Mouse (Mus musculus): ENCODE data around the gene Smco2. TPM values are rescaled to one million over a fixed set of nuclear protein-coding genes. Genes with fewer than 3 reads are reported as not detected.

Smco2 gene
- polyA plus RNA-seq, 1 experiment: not detected

- H3K36me3 ChIP-seq (ENCODE audit: control insufficient read depth, insufficient read depth, low read length): no peaks in the 10 kb centered on the region
- TF ChIP-seq POLR2A (IDR thresholded peaks at IDR 0.05; ENCODE audit: control insufficient read depth, extremely low read depth, insufficient read depth, low read length, poor library complexity) (no peak), CTCF (IDR thresholded peaks at IDR 0.05; ENCODE audit: borderline replicate concordance, control insufficient read depth, extremely low read depth, insufficient read depth, low read length, poor library complexity) (no peak)
- no peak overlapping the region for H3K27ac ChIP-seq (ENCODE audit: control insufficient read depth, insufficient read depth, low read length)
- no peak overlapping the region for H3K4me3 ChIP-seq (ENCODE audit: control insufficient read depth, insufficient read depth, low read length)
- H3K4me1 ChIP-seq (replicated peaks; ENCODE audit: control insufficient read depth, insufficient read depth, low read length): no peaks in the 10 kb centered on the region; the same call in 1 of the 2 replicates
- no peak for DNase-seq
- H3K27me3 ChIP-seq (ENCODE audit: control insufficient read depth, insufficient read depth, low read length): no peaks in the 10 kb centered on the region
- WGBS: 21% methylated on average over 2 of the region's 2 CpGs
Measured at GRCm38 (mm10) chr6:146908801-146909200, 58.9 kb downstream of the Smco2 start.

DNA sequence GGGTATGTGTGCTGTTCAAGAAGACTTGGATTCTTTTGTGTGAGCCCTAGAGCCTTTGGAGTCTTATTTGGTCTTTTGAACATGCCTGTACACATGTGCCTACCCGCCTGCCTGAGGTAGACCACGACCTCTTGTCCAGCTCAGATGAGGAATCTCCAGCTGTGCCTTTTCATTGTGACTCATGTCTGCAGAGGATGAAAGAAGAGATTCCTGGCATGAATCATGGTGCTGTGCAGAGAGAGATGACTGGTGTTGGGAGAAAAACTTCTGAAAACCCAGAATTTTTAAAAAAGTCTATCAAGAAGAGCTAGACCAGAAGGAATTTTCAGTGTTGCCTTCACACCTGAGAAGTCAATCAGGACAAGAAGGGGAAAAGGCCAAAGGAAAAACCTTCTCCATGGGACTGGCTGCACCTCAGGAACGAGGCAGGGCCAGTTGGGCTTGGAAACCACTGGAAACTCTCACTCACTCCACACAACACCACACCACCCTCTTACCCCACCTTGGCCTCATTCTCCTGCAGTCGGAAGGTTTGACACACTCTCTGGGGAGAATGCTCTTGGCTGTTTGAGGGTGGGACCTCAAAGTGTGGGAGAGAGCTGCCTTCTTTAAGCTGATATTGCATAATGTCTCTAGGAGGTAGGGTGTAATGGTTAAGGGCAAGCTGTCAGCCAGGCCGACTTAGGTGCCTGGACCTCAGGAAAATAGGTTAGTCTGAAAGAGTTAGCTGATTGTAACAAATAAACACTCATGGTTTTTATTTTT, 60.0 kb downstream of the Smco2 start:
- no peak overlapping the region for H3K27ac ChIP-seq (ENCODE audit: control insufficient read depth, insufficient read depth, low read length)
- H3K4me3 ChIP-seq (ENCODE audit: control insufficient read depth, insufficient read depth, low read length): no peak overlapping the region
- TF ChIP-seq POLR2A (IDR thresholded peaks at IDR 0.05; ENCODE audit: control insufficient read depth, extremely low read depth, insufficient read depth, low read length, poor library complexity): no peak
- no peak for TF ChIP-seq CTCF (IDR thresholded peaks at IDR 0.05; ENCODE audit: borderline replicate concordance, control insufficient read depth, extremely low read depth, insufficient read depth, low read length, poor library complexity)
- H3K27me3 ChIP-seq (ENCODE audit: control insufficient read depth, insufficient read depth, low read length): no peaks in the 10 kb centered on the region
- 80% methylated on average over 5 of the region's 5 CpGs for WGBS
- H3K4me1 ChIP-seq (replicated peaks; ENCODE audit: control insufficient read depth, insufficient read depth, low read length): no peaks in the 10 kb centered on the region; the same call in 1 of the 2 replicates
- no peaks in the 10 kb centered on the region for H3K36me3 ChIP-seq (ENCODE audit: control insufficient read depth, insufficient read depth, low read length)
- DNase-seq: no peak

DNA sequence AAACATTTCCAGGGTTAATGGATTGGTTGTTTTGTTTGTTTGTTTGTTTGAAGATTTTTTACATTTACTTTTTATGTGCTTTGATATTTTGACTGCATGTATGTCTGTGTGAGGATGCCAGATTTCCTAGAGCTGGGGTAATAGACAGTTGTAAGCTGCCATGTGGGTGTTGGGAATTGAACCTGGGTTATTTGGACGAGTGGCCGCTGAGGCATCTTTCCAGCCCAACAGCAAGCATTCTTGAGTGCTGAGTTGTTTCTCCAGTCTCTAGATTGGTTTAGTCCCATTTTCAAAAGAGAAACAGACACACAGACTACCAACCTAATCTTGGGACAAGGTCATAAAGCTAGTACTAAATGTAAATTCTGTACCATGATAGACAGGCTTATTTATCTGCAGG, 60.9 kb downstream of the Smco2 start:
- DNase-seq: no peak
- TF ChIP-seq CTCF (IDR thresholded peaks at IDR 0.05; ENCODE audit: borderline replicate concordance, control insufficient read depth, extremely low read depth, insufficient read depth, low read length, poor library complexity): no peak
- no peak for TF ChIP-seq POLR2A (IDR thresholded peaks at IDR 0.05; ENCODE audit: control insufficient read depth, extremely low read depth, insufficient read depth, low read length, poor library complexity)
- no peaks in the 10 kb centered on the region for H3K36me3 ChIP-seq (ENCODE audit: control insufficient read depth, insufficient read depth, low read length)
- no peak overlapping the region for H3K27ac ChIP-seq (ENCODE audit: control insufficient read depth, insufficient read depth, low read length)
- H3K27me3 ChIP-seq (ENCODE audit: control insufficient read depth, insufficient read depth, low read length): no peaks in the 10 kb centered on the region
- no peak overlapping the region for H3K4me3 ChIP-seq (ENCODE audit: control insufficient read depth, insufficient read depth, low read length)
- WGBS: 99% methylated on average over 2 of the region's 2 CpGs
- H3K4me1 ChIP-seq (replicated peaks; ENCODE audit: control insufficient read depth, insufficient read depth, low read length): no peaks in the 10 kb centered on the region; the same call in 1 of the 2 replicates

DNA sequence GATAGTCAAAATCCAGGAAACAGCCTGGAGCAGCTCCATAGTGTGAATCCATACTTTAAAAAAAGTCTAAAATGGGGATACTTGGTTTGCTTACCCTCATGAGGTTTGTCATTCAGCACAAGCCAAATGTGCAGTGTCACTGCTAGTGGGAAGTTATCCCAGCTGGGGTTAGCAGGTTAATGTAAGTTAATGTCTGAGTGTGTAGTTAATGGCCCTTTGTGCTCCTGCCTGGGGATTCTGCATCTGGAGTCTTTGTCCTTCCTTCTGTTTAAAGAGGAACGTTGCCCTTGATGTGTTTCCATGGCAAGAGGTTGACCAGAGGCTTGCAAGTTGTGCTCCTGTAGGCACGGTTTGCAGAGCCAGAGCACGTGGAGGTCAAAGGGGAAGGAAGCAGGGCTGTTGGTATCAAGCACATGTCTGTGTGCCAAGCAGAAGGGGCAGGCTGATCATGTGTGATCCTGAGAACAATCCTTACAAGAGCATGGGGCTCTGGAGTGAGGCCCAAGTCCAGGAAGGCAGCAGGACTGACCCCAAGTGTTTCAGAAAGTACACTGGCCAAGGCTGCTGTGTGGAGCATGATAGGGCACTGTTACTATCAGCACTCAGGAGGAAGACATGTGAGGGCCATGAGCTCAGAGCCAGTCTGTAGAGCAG, 63.1 kb downstream of the Smco2 start:
- H3K4me1 ChIP-seq (replicated peaks; ENCODE audit: control insufficient read depth, insufficient read depth, low read length): no peaks in the 10 kb centered on the region; the same call in 1 of the 2 replicates
- TF ChIP-seq CTCF (IDR thresholded peaks at IDR 0.05; ENCODE audit: borderline replicate concordance, control insufficient read depth, extremely low read depth, insufficient read depth, low read length, poor library complexity) (no peak), POLR2A (IDR thresholded peaks at IDR 0.05; ENCODE audit: control insufficient read depth, extremely low read depth, insufficient read depth, low read length, poor library complexity) (no peak)
- H3K4me3 ChIP-seq (ENCODE audit: control insufficient read depth, insufficient read depth, low read length): no peak overlapping the region
- no peaks in the 10 kb centered on the region for H3K36me3 ChIP-seq (ENCODE audit: control insufficient read depth, insufficient read depth, low read length)
- WGBS: 9% methylated on average over 3 of the region's 3 CpGs
- no peak for DNase-seq
- no peak overlapping the region for H3K27ac ChIP-seq (ENCODE audit: control insufficient read depth, insufficient read depth, low read length)
- H3K27me3 ChIP-seq (ENCODE audit: control insufficient read depth, insufficient read depth, low read length): no peaks in the 10 kb centered on the region

GRCm38 (mm10) chr6:146913489-146914198, 63.7 kb downstream of the Smco2 start:
- no peaks in the 10 kb centered on the region for H3K27me3 ChIP-seq (ENCODE audit: control insufficient read depth, insufficient read depth, low read length)
- H3K4me3 ChIP-seq (ENCODE audit: control insufficient read depth, insufficient read depth, low read length): no peak overlapping the region
- DNase-seq: no peak
- no peak overlapping the region for H3K27ac ChIP-seq (ENCODE audit: control insufficient read depth, insufficient read depth, low read length)
- H3K4me1 ChIP-seq (replicated peaks; ENCODE audit: control insufficient read depth, insufficient read depth, low read length): no peaks in the 10 kb centered on the region; the same call in 1 of the 2 replicates
- 73% methylated on average over 4 of the region's 4 CpGs for WGBS
- TF ChIP-seq CTCF (IDR thresholded peaks at IDR 0.05; ENCODE audit: borderline replicate concordance, control insufficient read depth, extremely low read depth, insufficient read depth, low read length, poor library complexity) (no peak), POLR2A (IDR thresholded peaks at IDR 0.05; ENCODE audit: control insufficient read depth, extremely low read depth, insufficient read depth, low read length, poor library complexity) (no peak)
- H3K36me3 ChIP-seq (ENCODE audit: control insufficient read depth, insufficient read depth, low read length): no peaks in the 10 kb centered on the region

DNA sequence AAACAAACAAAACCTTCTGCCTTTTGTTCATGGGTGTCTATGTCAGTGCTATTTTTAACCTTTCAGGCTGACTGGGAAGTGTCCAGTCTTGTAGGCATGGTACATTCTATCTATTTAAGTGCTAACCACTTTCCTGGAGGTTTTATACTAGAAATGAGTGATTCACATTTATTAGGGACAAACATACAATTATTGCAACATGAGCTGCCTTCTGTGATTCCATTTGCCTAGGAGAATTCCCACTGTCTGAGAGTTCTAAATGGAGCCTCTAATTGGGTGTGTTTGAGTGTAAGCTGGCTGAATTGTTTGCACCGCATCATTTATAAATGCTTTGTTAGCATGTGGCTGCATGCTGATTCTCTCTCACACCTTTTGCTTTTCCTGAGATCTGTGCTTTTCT, 65.9 kb downstream of the Smco2 start:
- H3K4me1 ChIP-seq (replicated peaks; ENCODE audit: control insufficient read depth, insufficient read depth, low read length): no peaks in the 10 kb centered on the region; the same call in 1 of the 2 replicates
- TF ChIP-seq CTCF (IDR thresholded peaks at IDR 0.05; ENCODE audit: borderline replicate concordance, control insufficient read depth, extremely low read depth, insufficient read depth, low read length, poor library complexity) (no peak), POLR2A (IDR thresholded peaks at IDR 0.05; ENCODE audit: control insufficient read depth, extremely low read depth, insufficient read depth, low read length, poor library complexity) (no peak)
- WGBS: 96% methylated on average over 1 of the region's 1 CpGs
- H3K27ac ChIP-seq (ENCODE audit: control insufficient read depth, insufficient read depth, low read length): no peak overlapping the region
- no peaks in the 10 kb centered on the region for H3K27me3 ChIP-seq (ENCODE audit: control insufficient read depth, insufficient read depth, low read length)
- no peak for DNase-seq
- H3K4me3 ChIP-seq (ENCODE audit: control insufficient read depth, insufficient read depth, low read length): no peak overlapping the region
- no peaks in the 10 kb centered on the region for H3K36me3 ChIP-seq (ENCODE audit: control insufficient read depth, insufficient read depth, low read length)

Measured in thymus, adult 2 months (tissue).